Mouse (Mus musculus) G1E-ER4 (cell line): ENCODE results near the gene Reln. TPM values are rescaled to one million over a fixed set of nuclear protein-coding genes. Genes with fewer than 3 reads are reported as not detected.

Experiments
- GATA1 ChIP-seq: IDR thresholded peaks from one replicate; pipeline ENCODE4 v1.8.0; 2012; ENCODE audit warnings: low read length, inconsistent platforms
- polyA plus RNA-seq: library from polyadenylated mRNA; stranded (reverse); fragments of >175 nt; gene quantifications from 2 replicates; pipeline ENCODE4 v1.2.3, GENCODE M21; 2012

The Reln gene
- polyA plus RNA-seq, 1 experiment = 0.05 TPM

- no peak for TF ChIP-seq GATA1
These were observed 70.4 kb downstream of the Reln start for GRCm38 (mm10) chr5:22274134-22274533.

- TF ChIP-seq GATA1 = no peak
These were observed 77.8 kb downstream of the Reln start for GRCm38 (mm10) chr5:22266489-22267301.

- TF ChIP-seq GATA1 = no peak
These were observed 82.1 kb downstream of the Reln start for GRCm38 (mm10) chr5:22262351-22262765.

GRCm38 (mm10) chr5:22255346-22255745, 89.2 kb downstream of the Reln start:
- no peak for TF ChIP-seq GATA1

DNA sequence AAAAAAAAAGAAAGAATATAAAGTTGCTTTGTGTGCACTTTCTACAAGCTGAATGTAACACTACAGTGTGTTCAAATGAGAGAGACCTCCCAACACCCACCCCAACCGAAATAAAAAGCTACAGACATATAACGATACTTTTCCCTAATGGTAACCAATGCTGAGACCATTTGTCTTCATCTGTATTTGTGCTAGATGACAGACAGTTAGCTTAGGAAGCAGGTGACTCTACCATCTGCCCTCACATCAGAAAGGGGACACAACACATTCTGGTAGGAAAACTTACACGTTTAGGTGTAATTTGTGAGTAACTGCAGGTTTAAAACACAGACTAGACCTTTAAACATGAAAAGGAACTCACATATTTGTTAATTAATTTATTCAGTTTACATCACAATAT, 90.6 kb downstream of the Reln start:
- no peak for TF ChIP-seq GATA1

DNA sequence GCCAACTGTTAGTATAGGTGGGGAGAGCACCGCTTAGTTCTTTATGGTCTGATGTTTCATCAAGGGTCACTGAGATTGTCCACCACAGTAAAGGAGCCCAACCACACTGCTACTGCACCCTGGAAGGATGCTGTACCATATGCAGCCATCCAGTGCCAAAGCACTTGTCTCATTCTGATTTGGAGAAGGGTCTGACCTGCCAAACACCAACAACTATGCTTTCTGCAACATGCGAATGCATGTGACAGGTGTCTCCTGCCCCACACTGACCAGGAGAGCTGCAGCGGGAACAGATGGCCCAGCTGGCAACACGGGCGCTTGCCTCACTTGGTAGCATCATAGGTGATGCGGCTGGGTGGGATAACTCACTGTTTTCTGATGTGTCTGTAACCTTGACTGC, 91.2 kb downstream of the Reln start:
- no peak for TF ChIP-seq GATA1

GRCm38 (mm10) chr5:22247850-22248249, 96.7 kb downstream of the Reln start:
- no peak for TF ChIP-seq GATA1

GRCm38 (mm10) chr5:22245056-22245455, 99.4 kb downstream of the Reln start:
- no peak for TF ChIP-seq GATA1

- TF ChIP-seq GATA1 = no peak
These were observed 101.0 kb downstream of the Reln start for GRCm38 (mm10) chr5:22243538-22243937.

DNA sequence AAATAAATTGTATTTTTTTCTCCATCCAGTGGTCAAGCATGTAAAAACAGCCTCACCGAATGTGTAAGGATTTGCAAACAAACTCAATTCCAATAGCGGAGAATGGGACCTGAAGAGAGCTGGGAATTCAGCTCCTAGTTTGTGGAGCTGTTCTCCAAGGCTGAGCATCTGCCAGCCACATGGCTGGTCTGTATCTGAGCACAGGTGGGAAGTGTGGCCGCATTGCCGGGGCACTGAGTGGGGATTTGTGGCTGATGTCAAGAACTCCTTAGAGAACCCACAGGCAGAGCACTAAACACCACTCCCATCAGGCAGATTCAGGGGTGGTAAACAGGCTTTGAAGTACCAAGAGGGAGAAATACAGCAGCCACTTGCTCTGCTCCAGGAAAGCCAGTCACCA, 102.9 kb downstream of the Reln start:
- no peak for TF ChIP-seq GATA1

GRCm38 (mm10) chr5:22236801-22237200, 107.7 kb downstream of the Reln start:
- TF ChIP-seq GATA1 = no peak

DNA sequence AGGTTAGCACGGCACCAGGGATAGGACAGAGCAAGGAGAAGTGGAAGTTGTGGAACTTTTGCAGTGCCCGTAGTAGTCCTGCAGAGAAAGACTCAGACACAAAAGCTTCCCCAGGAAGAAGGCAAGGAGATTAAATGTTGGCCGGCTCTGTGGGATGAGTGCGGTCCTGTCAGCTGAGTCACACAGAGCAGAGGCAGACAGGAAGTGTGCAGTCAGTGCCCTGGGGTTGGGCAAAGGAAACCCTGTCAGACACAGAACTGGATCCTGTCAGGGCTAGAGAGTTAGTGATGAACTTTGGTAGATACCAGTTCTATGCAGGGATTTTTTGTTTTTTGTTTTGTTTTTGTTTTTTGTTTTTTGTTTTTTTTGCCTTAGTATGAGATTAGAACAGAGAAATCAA, 120.0 kb downstream of the Reln start:
- no peak for TF ChIP-seq GATA1

- no peak for TF ChIP-seq GATA1
These were observed 120.6 kb downstream of the Reln start for GRCm38 (mm10) chr5:22223940-22224339.

- no peak for TF ChIP-seq GATA1
These were observed 136.0 kb downstream of the Reln start for GRCm38 (mm10) chr5:22208311-22209021.

DNA sequence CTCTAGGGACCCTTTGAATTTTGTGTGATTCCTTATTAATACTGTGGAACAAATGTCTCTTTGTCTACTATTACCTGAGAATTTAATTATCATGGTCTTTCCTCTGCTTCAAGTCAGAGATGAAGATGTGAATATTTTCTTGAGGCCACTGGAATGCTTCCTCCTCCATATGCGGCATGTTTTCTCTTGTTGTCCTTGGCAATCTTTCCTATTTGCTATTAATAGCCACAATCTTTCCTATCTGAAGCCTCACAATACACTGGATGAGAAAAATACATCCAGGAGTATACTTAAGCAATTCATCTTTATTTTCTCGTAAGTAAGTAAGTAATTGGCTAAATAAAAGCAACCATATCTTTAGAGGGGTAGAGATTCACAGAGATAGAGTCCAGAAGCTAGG, 146.6 kb downstream of the Reln start:
- no peak for TF ChIP-seq GATA1

DNA sequence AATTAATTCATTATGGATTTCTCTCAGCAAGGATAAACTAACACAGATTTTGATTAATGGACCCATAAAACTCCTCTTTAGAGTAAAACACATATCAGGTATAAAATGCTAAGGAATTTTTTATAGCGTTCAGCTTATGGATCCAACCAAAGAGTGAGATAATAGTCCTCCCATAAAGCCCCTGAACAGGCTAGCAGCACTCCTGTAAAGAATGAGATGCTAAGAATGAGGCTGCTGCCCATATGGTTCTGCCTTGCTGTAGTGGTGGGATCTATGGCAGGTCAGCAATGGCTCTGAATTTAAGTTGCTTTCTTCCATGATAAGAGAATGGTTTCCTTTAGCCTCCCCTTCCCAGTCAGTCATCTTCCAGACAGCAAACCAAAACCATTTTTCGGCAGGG, 147.6 kb downstream of the Reln start:
- TF ChIP-seq GATA1 = no peak

GRCm38 (mm10) chr5:22196476-22196875, 148.0 kb downstream of the Reln start:
- TF ChIP-seq GATA1 = no peak
